Mouse (Mus musculus) limb, embryonic 12.5 days (tissue): ENCODE measurements at regions not wholly inside any gene's neighbourhood (a gene's known extent, or its start where the extent isn't known, plus 50 kb on each side); places are given as distances from the start of the nearest gene placed in this dataset.

Source experiments
- ATAC-seq: fragments of 200-750 bp; cut with Nextera tagmentation; 2 replicates; pipeline ENCODE4 v1.8.0; 2017; ENCODE audit warnings: low read depth, moderate TSS enrichment; ENCODE audit not compliant: insufficient number of reproducible peaks, insufficient read depth, low FRiP score, low TSS enrichment
- H3K27ac ChIP-seq: fragments of 300-500 bp; sonication (generic); 2 replicates; pipeline ENCODE4 v1.5.1; 2016; ENCODE audit warnings: mild to moderate bottlenecking, moderate library complexity
- H3K27me3 ChIP-seq: fragments of 300-500 bp; sonication (generic); 2 replicates; pipeline ENCODE4 v1.6.1; 2016; ENCODE audit warnings: mild to moderate bottlenecking, moderate library complexity
- H3K36me3 ChIP-seq: fragments of 300-500 bp; sonication (generic); 2 replicates; pipeline ENCODE4 v1.6.1; 2016; ENCODE audit warnings: mild to moderate bottlenecking, moderate library complexity
- H3K4me1 ChIP-seq: fragments of 300-500 bp; sonication (generic); replicated peaks from 2 replicates; pipeline ENCODE4 v1.6.1; 2016
- H3K4me2 ChIP-seq: fragments of 300-500 bp; sonication (generic); 2 replicates; pipeline ENCODE4 v1.6.1; 2016; ENCODE audit warnings: mild to moderate bottlenecking, moderate library complexity
- H3K4me3 ChIP-seq: fragments of 300-500 bp; sonication (generic); replicated peaks from 2 replicates; pipeline ENCODE4 v1.5.1; 2016; ENCODE audit warnings: mild to moderate bottlenecking
- H3K9ac ChIP-seq: fragments of 300-500 bp; sonication (generic); replicated peaks from 2 replicates; pipeline ENCODE4 v1.6.1; 2016; ENCODE audit warnings: mild to moderate bottlenecking, moderate library complexity
- H3K9me3 ChIP-seq: fragments of 300-500 bp; sonication (generic); 2 replicates; pipeline ENCODE4 v1.6.1; 2016; ENCODE audit warnings: mild to moderate bottlenecking, moderate library complexity
- WGBS: fragments of 180-500 bp; shearing (Covaris S2); methylation state at CpG from one replicate; pipeline ENCODE4 v1.1.7; 2016; 5-methylcytosine and 5-hydroxymethylcytosine counted together

GRCm38 (mm10) chr6:54754810-54755209 lies 61.9 kb upstream of the Znrf2 start:
- H3K27me3 ChIP-seq, result no peaks in the 10 kb centered on the region; the same call in 1 of the 2 replicates
- 79% methylated on average over 2 of the region's 2 CpGs for WGBS
- ATAC-seq, result no peak

DNA sequence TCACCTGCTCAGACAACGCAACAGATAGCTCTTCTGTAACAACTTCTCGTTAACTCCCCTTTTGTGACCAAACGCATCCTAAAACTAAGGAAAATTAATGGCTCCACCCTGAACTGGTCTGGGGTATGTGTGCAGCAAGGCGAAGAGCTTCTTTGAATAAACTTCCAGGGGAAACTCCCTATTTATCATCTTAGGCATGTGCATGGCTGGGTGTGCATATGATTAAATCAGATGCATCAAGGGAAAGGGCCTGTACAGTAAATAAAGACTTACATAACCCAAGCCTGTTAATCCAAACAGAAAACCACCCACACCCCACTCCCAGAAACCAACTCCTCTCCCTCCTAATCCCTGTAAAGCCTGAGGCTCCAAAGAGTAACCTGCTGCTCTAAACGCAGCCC lies 59.2 kb upstream of the Znrf2 start:
- Histone ChIP-seq H3K4me3 (no peak overlapping the region), H3K9me3 (no peaks in the 10 kb centered on the region), H3K27ac (no peak overlapping the region), H3K36me3 (no peaks in the 10 kb centered on the region), H3K9ac (no peak overlapping the region), H3K4me1 (peaks cover 16% of the 10 kb centered on the region), H3K4me2 (no peak overlapping the region), H3K27me3 (peaks cover 6% of the 10 kb centered on the region; the same call in 1 of the 2 replicates)
- ATAC-seq, result no peak
- WGBS, result 68% methylated on average over 5 of the region's 5 CpGs

More at GRCm38 (mm10) chr6:54754810-54755209, 61.9 kb upstream of the Znrf2 start:
- H3K4me3 ChIP-seq, result no peak overlapping the region
- H3K9ac ChIP-seq, result no peak overlapping the region
- no peak overlapping the region for H3K4me2 ChIP-seq
- H3K36me3 ChIP-seq, result no peaks in the 10 kb centered on the region
- no peaks in the 10 kb centered on the region for H3K9me3 ChIP-seq
- no peak overlapping the region for H3K27ac ChIP-seq
- H3K4me1 ChIP-seq, result peaks cover 6% of the 10 kb centered on the region

DNA sequence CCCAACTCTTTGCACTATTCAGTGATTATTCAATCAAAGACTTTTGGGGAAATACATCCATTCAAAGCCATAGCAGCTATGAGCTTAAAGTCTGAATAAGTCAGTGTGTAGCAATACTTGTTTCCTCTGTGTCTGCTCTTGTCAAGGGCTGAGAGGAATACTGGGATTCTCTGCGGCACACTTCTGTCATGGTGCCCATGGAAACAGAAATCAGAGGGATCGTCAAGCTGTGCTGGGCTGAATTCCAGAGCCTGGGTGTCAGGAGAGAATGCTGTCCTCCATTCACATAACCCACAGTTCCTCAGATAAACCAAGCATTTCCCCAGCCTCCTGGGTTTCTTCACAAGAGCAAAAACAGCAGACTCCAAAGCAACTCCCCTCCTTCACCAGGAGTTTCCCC lies 58.6 kb upstream of the Znrf2 start:
- Histone ChIP-seq H3K27ac (no peak overlapping the region), H3K9me3 (no peaks in the 10 kb centered on the region), H3K4me1 (peaks cover 16% of the 10 kb centered on the region), H3K27me3 (peaks cover 7% of the 10 kb centered on the region; the same call in 1 of the 2 replicates), H3K36me3 (no peaks in the 10 kb centered on the region), H3K4me3 (no peak overlapping the region), H3K4me2 (no peak overlapping the region), H3K9ac (no peak overlapping the region)
- 52% methylated on average over 2 of the region's 2 CpGs for WGBS
- ATAC-seq, result no peak

GRCm38 (mm10) chr6:54759263-54759662 lies 57.5 kb upstream of the Znrf2 start:
- H3K4me2 ChIP-seq, result no peak overlapping the region
- peaks cover 7% of the 10 kb centered on the region; the same call in 1 of the 2 replicates for H3K27me3 ChIP-seq
- no peaks in the 10 kb centered on the region for H3K36me3 ChIP-seq
- H3K9me3 ChIP-seq, result no peaks in the 10 kb centered on the region
- H3K4me3 ChIP-seq, result no peak overlapping the region
- H3K27ac ChIP-seq, result no peak overlapping the region
- ATAC-seq, result no peak
- WGBS, result 53% methylated on average over 8 of the region's 8 CpGs
- no peak overlapping the region for H3K9ac ChIP-seq
- H3K4me1 ChIP-seq, result peaks cover 23% of the 10 kb centered on the region

DNA sequence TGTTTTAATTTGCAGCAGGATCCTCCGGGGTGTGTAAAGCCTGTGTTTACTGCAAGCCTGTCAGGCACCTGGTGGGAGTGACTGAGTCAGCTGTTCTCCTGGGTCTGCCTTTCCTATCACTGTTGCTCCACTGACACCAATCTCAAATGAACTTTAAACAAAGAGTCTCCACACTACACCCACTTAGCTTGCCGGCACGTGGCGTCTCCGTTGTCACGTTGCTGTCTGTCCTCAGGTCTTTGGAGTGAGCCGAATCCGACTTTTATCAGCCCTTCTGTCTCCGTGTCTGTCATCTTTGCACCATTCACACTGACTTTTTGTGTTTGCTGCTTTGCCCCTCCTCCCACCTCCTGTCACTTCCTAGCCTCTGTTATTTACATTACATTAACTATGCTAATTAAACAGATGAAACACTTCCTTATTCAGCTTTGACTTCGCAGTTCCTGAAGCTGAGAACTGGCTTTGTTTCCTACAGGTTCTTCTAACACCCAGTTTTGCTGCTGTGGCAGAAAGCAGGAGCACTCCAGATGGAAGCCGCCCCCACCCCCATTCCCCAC lies 56.7 kb upstream of the Znrf2 start:
- no peak overlapping the region for H3K4me3 ChIP-seq
- no peak overlapping the region; the same call in 1 of the 2 replicates for H3K9ac ChIP-seq

GRCm38 (mm10) chr6:54760541-54760940 lies 56.2 kb upstream of the Znrf2 start:
- ATAC-seq, result no peak

More for the DNA sequence above, 56.7 kb upstream of the Znrf2 start:
- Histone ChIP-seq H3K9me3 (no peaks in the 10 kb centered on the region), H3K27me3 (peaks cover 7% of the 10 kb centered on the region; the same call in 1 of the 2 replicates), H3K27ac (no peak overlapping the region), H3K4me1 (peaks cover 23% of the 10 kb centered on the region), H3K36me3 (no peaks in the 10 kb centered on the region), H3K4me2 (peak overlapping the region; percentile 36)
- no peak for ATAC-seq
- 3% methylated on average over 11 of the region's 11 CpGs for WGBS

GRCm38 (mm10) chr6:54762021-54762420 lies 54.7 kb upstream of the Znrf2 start:
- WGBS, result 69% methylated on average over 5 of the region's 5 CpGs
- H3K4me2 ChIP-seq, result no peak overlapping the region
- H3K4me1 ChIP-seq, result peaks cover 23% of the 10 kb centered on the region
- H3K27ac ChIP-seq, result no peak overlapping the region
- H3K9me3 ChIP-seq, result no peaks in the 10 kb centered on the region
- no peak for ATAC-seq
- H3K27me3 ChIP-seq, result peaks cover 7% of the 10 kb centered on the region; the same call in 1 of the 2 replicates
- H3K9ac ChIP-seq, result no peak overlapping the region
- no peaks in the 10 kb centered on the region for H3K36me3 ChIP-seq
- H3K4me3 ChIP-seq, result no peak overlapping the region

More at GRCm38 (mm10) chr6:54760541-54760940, 56.2 kb upstream of the Znrf2 start:
- no peaks in the 10 kb centered on the region for H3K9me3 ChIP-seq
- H3K9ac ChIP-seq, result no peak overlapping the region
- no peak overlapping the region; the same call in 1 of the 2 replicates for H3K4me2 ChIP-seq
- WGBS, result 32% methylated on average over 2 of the region's 2 CpGs
- no peak overlapping the region for H3K27ac ChIP-seq
- H3K36me3 ChIP-seq, result no peaks in the 10 kb centered on the region
- peaks cover 23% of the 10 kb centered on the region for H3K4me1 ChIP-seq
- H3K27me3 ChIP-seq, result peaks cover 7% of the 10 kb centered on the region; the same call in 1 of the 2 replicates
- H3K4me3 ChIP-seq, result no peak overlapping the region

- H3K4me2 ChIP-seq, result no peak overlapping the region
- H3K4me1 ChIP-seq, result peaks cover 23% of the 10 kb centered on the region
- peaks cover 7% of the 10 kb centered on the region; the same call in 1 of the 2 replicates for H3K27me3 ChIP-seq
- H3K9ac ChIP-seq, result no peak overlapping the region
- no peak overlapping the region for H3K4me3 ChIP-seq
- no peaks in the 10 kb centered on the region for H3K36me3 ChIP-seq
- WGBS, result 31% methylated on average over 5 of the region's 5 CpGs
- no peaks in the 10 kb centered on the region for H3K9me3 ChIP-seq
- H3K27ac ChIP-seq, result no peak overlapping the region
- no peak for ATAC-seq
These were observed 54.2 kb upstream of the Znrf2 start for GRCm38 (mm10) chr6:54762499-54762898.

DNA sequence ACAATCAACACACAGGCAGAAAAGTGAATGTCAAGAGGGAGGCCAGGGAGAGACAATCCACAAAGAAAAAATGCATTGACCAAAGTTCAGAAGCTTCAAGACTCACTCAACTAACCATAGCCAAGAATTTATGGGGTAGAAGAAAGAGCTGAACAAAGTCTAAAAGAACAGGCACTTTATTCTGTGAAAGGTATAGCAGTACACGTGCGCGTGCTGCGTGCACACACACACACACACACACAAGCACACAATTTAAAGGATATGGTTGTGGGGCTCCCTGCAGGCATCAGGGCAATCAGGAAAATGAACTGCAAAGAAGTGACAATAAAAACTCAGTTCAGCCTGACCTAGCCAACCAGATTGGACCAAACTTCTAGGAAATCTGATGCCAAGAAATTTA lies 53.0 kb upstream of the Znrf2 start:
- H3K27ac ChIP-seq, result no peak overlapping the region
- no peaks in the 10 kb centered on the region for H3K9me3 ChIP-seq
- no peak overlapping the region for H3K4me2 ChIP-seq
- H3K4me3 ChIP-seq, result no peak overlapping the region
- WGBS, result 67% methylated on average over 4 of the region's 4 CpGs
- ATAC-seq, result no peak
- H3K27me3 ChIP-seq, result peaks cover 7% of the 10 kb centered on the region; the same call in 1 of the 2 replicates
- H3K4me1 ChIP-seq, result peaks cover 23% of the 10 kb centered on the region
- H3K9ac ChIP-seq, result no peak overlapping the region
- no peaks in the 10 kb centered on the region for H3K36me3 ChIP-seq

DNA sequence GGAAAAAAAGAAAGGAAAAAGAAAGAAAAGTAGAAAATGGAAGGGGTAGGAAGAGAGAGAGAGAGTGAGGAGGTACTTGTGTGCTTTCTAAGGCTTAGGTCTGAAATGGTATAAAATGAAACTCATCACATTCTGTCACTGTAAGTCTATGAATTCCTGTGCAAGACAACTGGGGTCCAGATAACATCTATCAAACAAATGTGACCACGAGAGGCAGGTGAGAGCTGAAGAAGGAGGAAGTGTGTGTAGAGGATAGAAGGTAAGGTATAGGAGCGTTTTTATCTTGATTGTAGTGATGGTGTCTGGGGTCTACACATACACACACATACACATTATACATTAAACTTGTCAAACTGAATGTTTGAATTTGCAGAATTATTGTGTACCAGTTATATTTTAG lies 51.0 kb upstream of the Znrf2 start:
- Histone ChIP-seq H3K27ac (no peak overlapping the region), H3K4me1 (peaks cover 9% of the 10 kb centered on the region), H3K27me3 (0 out of 2 replicates have a peak, but pooled peaks cover 6% of the 10 kb centered on the region), H3K4me2 (no peak overlapping the region), H3K9ac (no peak overlapping the region), H3K9me3 (no peaks in the 10 kb centered on the region), H3K36me3 (no peaks in the 10 kb centered on the region), H3K4me3 (no peak overlapping the region)
- 79% methylated on average over 2 of the region's 2 CpGs for WGBS
- no peak for ATAC-seq

GRCm38 (mm10) chr6:54766485-54767112 lies 50.1 kb upstream of the Znrf2 start:
- Histone ChIP-seq H3K27me3 (0 out of 2 replicates have a peak, but pooled peaks cover 2% of the 10 kb centered on the region), H3K4me3 (no peak overlapping the region), H3K4me2 (no peak overlapping the region), H3K9ac (no peak overlapping the region), H3K4me1 (peaks cover 7% of the 10 kb centered on the region; the same call in 1 of the 2 replicates), H3K9me3 (no peaks in the 10 kb centered on the region), H3K27ac (no peak overlapping the region), H3K36me3 (no peaks in the 10 kb centered on the region)
- ATAC-seq, result no peak
- WGBS, result 81% methylated on average over 5 of the region's 5 CpGs
